Mouse (Mus musculus) CH12.LX (cell line): ENCODE measurements around the gene Alcam.

Experiments used
- CTCF ChIP-seq, 2 experiments: IDR thresholded peaks in 1 of 2; conservative IDR thresholded peaks in 1 of 2; 2 replicates each; pipeline ENCODE4 v1.5.1; 2011 to 2012; ENCODE audit warnings: low read depth in 2 of 2, low read length in 2 of 2, improper control_type of control experiment in 1 of 2, inconsistent platforms in 1 of 2, mild to moderate bottlenecking in 1 of 2, moderate library complexity in 1 of 2
- E2F4 ChIP-seq: IDR thresholded peaks from 2 replicates; pipeline ENCODE4 v1.6.1; 2011; ENCODE audit warnings: low read depth, low read length, improper control_type of control experiment; ENCODE audit not compliant: insufficient replicate concordance
- ELF1 ChIP-seq: IDR thresholded peaks from 2 replicates; pipeline ENCODE4 v1.6.1; 2014; ENCODE audit warnings: low read depth, mild to moderate bottlenecking, inconsistent platforms, low read length, improper control_type of control experiment
- MAX ChIP-seq: IDR thresholded peaks from 2 replicates; pipeline ENCODE4 v1.6.1; 2011; ENCODE audit warnings: low read length, improper control_type of control experiment
- POLR2A ChIP-seq: IDR thresholded peaks from 2 replicates; pipeline ENCODE4 v1.6.1; 2011; ENCODE audit warnings: low read depth, mild to moderate bottlenecking, improper control_type of control experiment, low read length

GRCm38 (mm10) chr16:52405272-52405671 lies 48.6 kb downstream of the Alcam start:
- no peak for TF ChIP-seq CTCF (conservative IDR thresholded peaks at IDR 0.05 in 1 of 2, IDR thresholded peaks at IDR 0.05 in 1 of 2; ENCODE audit: low read depth in 2 of 2, low read length in 2 of 2)
- no peak for TF ChIP-seq POLR2A
- TF ChIP-seq MAX: no peak
- TF ChIP-seq E2F4: no peak
- no peak for TF ChIP-seq ELF1
